Mouse (Mus musculus): ENCODE results near the gene Gm12184. TPM values are rescaled to one million over a fixed set of nuclear protein-coding genes. Genes with fewer than 3 reads are reported as not detected.
"Not testable (repeated sequence)": the region's sequence is repeated elsewhere in the genome, so short reads cannot be mapped to it uniquely, and the experiment has no call there.

Gene Gm12184
- total RNA-seq (2021), result 1 to 10 TPM in 1 of 2 experiments, under 1 TPM in 1; 0.38 to 1.1 TPM
- long read RNA-seq, result 0 reads

GRCm38 (mm10) chr11:48825979-48826751, at the start of gene Gm12184, which contains the start of gene Trim7:
Gene Gm12184 (minus strand): TSS chr11:48826655.
Gene Trim7 (plus strand): TSS chr11:48826140.
- DNase-seq (ENCODE audit: low spot score in 2 of 2), result not testable (repeated sequence)

GRCm38 (mm10) chr11:48875343-48875837, 48.9 kb upstream of the Gm12184 start:
- not testable (repeated sequence) for DNase-seq (ENCODE audit: low spot score in 2 of 2)

- peak; percentile 27 to 73 for DNase-seq (ENCODE audit: low spot score in 2 of 2)
These were observed 48.0 kb upstream of the Gm12184 start for GRCm38 (mm10) chr11:48874465-48874864.

- DNase-seq (ENCODE audit: low spot score in 2 of 2), result no peak
These were observed 47.3 kb upstream of the Gm12184 start for GRCm38 (mm10) chr11:48873591-48874290.

- DNase-seq (ENCODE audit: low spot score in 2 of 2), result no peak
These were observed 46.3 kb upstream of the Gm12184 start for GRCm38 (mm10) chr11:48872695-48873300.

GRCm38 (mm10) chr11:48871817-48872541, 45.5 kb upstream of the Gm12184 start:
- DNase-seq (ENCODE audit: low spot score in 2 of 2), result peak; percentile 16 to 30

- peak in 1 of 2 experiments; percentile 32 for DNase-seq (ENCODE audit: low spot score in 2 of 2)
These were observed 44.8 kb upstream of the Gm12184 start, which contains the start of gene Irgm1 for GRCm38 (mm10) chr11:48871201-48871772. Gene Irgm1 (minus strand): TSS chr11:48871683.

- no peak for DNase-seq (ENCODE audit: low spot score in 2 of 2)
These were observed 44.3 kb upstream of the Gm12184 start for GRCm38 (mm10) chr11:48870781-48871180.

- DNase-seq (ENCODE audit: low spot score in 2 of 2), result no peak
These were observed 43.1 kb upstream of the Gm12184 start for GRCm38 (mm10) chr11:48869380-48870110.

- no peak for DNase-seq (ENCODE audit: low spot score in 2 of 2)
These were observed 40.0 kb upstream of the Gm12184 start for GRCm38 (mm10) chr11:48866481-48866880.

GRCm38 (mm10) chr11:48863808-48864207, 37.4 kb upstream of the Gm12184 start:
- no peak for DNase-seq (ENCODE audit: low spot score in 2 of 2)

GRCm38 (mm10) chr11:48862784-48863319, 36.4 kb upstream of the Gm12184 start:
- DNase-seq (ENCODE audit: low spot score in 2 of 2), result no peak

GRCm38 (mm10) chr11:48859014-48859413, 32.6 kb upstream of the Gm12184 start:
- peak in 1 of 2 experiments; percentile 85 for DNase-seq (ENCODE audit: low spot score in 2 of 2)

GRCm38 (mm10) chr11:48853474-48854180, 27.2 kb upstream of the Gm12184 start:
- DNase-seq (ENCODE audit: low spot score in 2 of 2), result peak; percentile 92 to 98

- no peak for DNase-seq (ENCODE audit: low spot score in 2 of 2)
These were observed 26.4 kb upstream of the Gm12184 start for GRCm38 (mm10) chr11:48852624-48853473.

GRCm38 (mm10) chr11:48852190-48852589, 25.7 kb upstream of the Gm12184 start:
- no peak for DNase-seq (ENCODE audit: low spot score in 2 of 2)

GRCm38 (mm10) chr11:48851270-48851995, 25.0 kb upstream of the Gm12184 start:
- no peak for DNase-seq (ENCODE audit: low spot score in 2 of 2)

Data from layer of hippocampus, adult 18-20 months (tissue).